Mouse (Mus musculus) frontal cortex, adult (tissue): ENCODE measurements around the gene Cwc25.
"Not testable (repeated sequence)": the region's sequence is repeated elsewhere in the genome, so short reads cannot be mapped to it uniquely, and the experiment has no call there.

Source experiments
- ATAC-seq: cut with Nextera tagmentation; 2 replicates; pipeline ENCODE4 v1.9.2; 2017; ENCODE audit warnings: mild to moderate bottlenecking, moderate library complexity, mixed read lengths; ENCODE audit not compliant: low TSS enrichment

Gene Cwc25

GRCm38 (mm10) chr11:97801409-97802193, 35.2 kb upstream of the Cwc25 start:
- ATAC-seq: no peak

GRCm38 (mm10) chr11:97800691-97801408, 34.5 kb upstream of the Cwc25 start:
- ATAC-seq: no peak

GRCm38 (mm10) chr11:97799994-97800690, 33.8 kb upstream of the Cwc25 start:
- ATAC-seq: peak; percentile 10

- peak; percentile 66 for ATAC-seq
These were observed 33.0 kb upstream of the Cwc25 start for GRCm38 (mm10) chr11:97799146-97799993.

GRCm38 (mm10) chr11:97798782-97799145, 32.4 kb upstream of the Cwc25 start, which contains the start of gene Lasp1:
Lasp1 (plus strand) TSS chr11:97799000.
- ATAC-seq: no peak

GRCm38 (mm10) chr11:97798083-97798435, 31.7 kb upstream of the Cwc25 start:
- ATAC-seq: no peak

- ATAC-seq: no peak
These were observed 31.2 kb upstream of the Cwc25 start for GRCm38 (mm10) chr11:97797369-97798082.

GRCm38 (mm10) chr11:97796910-97797309, 30.6 kb upstream of the Cwc25 start:
- no peak for ATAC-seq

GRCm38 (mm10) chr11:97793165-97793564, 26.8 kb upstream of the Cwc25 start:
- ATAC-seq: no peak

GRCm38 (mm10) chr11:97790778-97791438, 24.6 kb upstream of the Cwc25 start:
- ATAC-seq: not testable (repeated sequence)

GRCm38 (mm10) chr11:97789727-97790126, 23.4 kb upstream of the Cwc25 start:
- ATAC-seq: no peak

GRCm38 (mm10) chr11:97787961-97788360, 21.6 kb upstream of the Cwc25 start:
- no peak for ATAC-seq

GRCm38 (mm10) chr11:97782564-97782895, 16.2 kb upstream of the Cwc25 start:
- ATAC-seq: peak; percentile 33; the same call in 1 of the 2 replicates

- ATAC-seq: peak; percentile 90
These were observed 15.6 kb upstream of the Cwc25 start, which contains the start of gene Rpl23 for GRCm38 (mm10) chr11:97781832-97782563. Rpl23 (minus strand) TSS chr11:97782437.

GRCm38 (mm10) chr11:97781478-97781831, 15.1 kb upstream of the Cwc25 start:
- no peak for ATAC-seq

GRCm38 (mm10) chr11:97779968-97780701, 13.8 kb upstream of the Cwc25 start:
- no peak for ATAC-seq

- no peak for ATAC-seq
These were observed 12.6 kb upstream of the Cwc25 start for GRCm38 (mm10) chr11:97778918-97779317.

GRCm38 (mm10) chr11:97777129-97777529, 10.8 kb upstream of the Cwc25 start:
- no peak for ATAC-seq

- no peak for ATAC-seq
These were observed 10.3 kb upstream of the Cwc25 start for GRCm38 (mm10) chr11:97776497-97777128.
